Mouse (Mus musculus) olfactory bulb, adult 2 months (tissue): ENCODE measurements at regions not wholly inside any gene's neighbourhood (a gene's known extent, or its start where the extent isn't known, plus 50 kb on each side); places are given as distances from the start of the nearest gene placed in this dataset.

Experiments
- CTCF ChIP-seq: fragments of 200-500 bp; IDR thresholded peaks from 2 replicates; pipeline ENCODE4 v1.5.1; 2012; ENCODE audit warnings: low read depth, mild to moderate bottlenecking, low read length, moderate library complexity; ENCODE audit not compliant: insufficient read depth
- POLR2A ChIP-seq: fragments of 200-500 bp; IDR thresholded peaks from 2 replicates; pipeline ENCODE4 v1.6.1; 2012; ENCODE audit warnings: mild to moderate bottlenecking, low read depth, low read length, moderate library complexity; ENCODE audit not compliant: insufficient read depth

DNA sequence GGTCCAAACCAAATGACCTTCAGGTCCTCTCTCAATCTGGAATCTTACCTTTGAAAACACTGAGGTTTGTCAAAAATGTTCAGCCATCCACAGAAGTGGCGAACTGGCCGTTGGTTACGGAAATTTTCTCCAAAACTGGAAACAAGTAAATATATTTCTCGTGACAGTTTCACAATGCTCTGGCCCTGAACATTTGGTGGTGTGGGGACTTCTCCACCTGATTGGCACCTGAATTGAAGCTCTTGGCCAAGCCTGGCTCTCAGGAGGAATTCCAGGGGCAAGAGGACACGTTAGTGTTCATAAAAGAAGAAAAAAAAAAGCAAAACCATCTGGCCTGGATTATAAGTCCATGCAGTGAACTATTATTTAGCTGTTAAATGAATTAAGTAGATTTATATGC is 98.3 kb upstream of the Dlg1 start:
- TF ChIP-seq CTCF (no peak), POLR2A (no peak)
